Mouse (Mus musculus): ENCODE measurements at regions not wholly inside any gene's neighbourhood (a gene's known extent, or its start where the extent isn't known, plus 50 kb on each side); places are given as distances from the start of the nearest gene placed in this dataset.

GRCm38 (mm10) chr9:115361191-115361590 lies 51.0 kb upstream of the Stt3b start:
- TF ChIP-seq POU5F1 (IDR thresholded peaks at IDR 0.05; ENCODE audit: borderline replicate concordance, low read length): no peak
- no peak for TF ChIP-seq CTCF (conservative IDR thresholded peaks at IDR 0.05; ENCODE audit: low read length)
- TF ChIP-seq NANOG (IDR thresholded peaks at IDR 0.05; ENCODE audit: borderline replicate concordance, low read length): no peak
- no peaks in the 10 kb centered on the region for H3K27me3 ChIP-seq (ENCODE audit: insufficient read depth, low read length)
- H3K4me3 ChIP-seq (replicated peaks; ENCODE audit: low read length): peak overlapping the region; percentile 59
- peaks cover 21% of the 10 kb centered on the region for H3K9me3 ChIP-seq (ENCODE audit: low read length)
- H3K4me1 ChIP-seq (replicated peaks; ENCODE audit: low read depth, low read length): peaks cover 18% of the 10 kb centered on the region
- H3K36me3 ChIP-seq (ENCODE audit: insufficient read depth, low read length): peaks cover 11% of the 10 kb centered on the region

- TF ChIP-seq CTCF (conservative IDR thresholded peaks at IDR 0.05; ENCODE audit: low read length) (no peak), NANOG (IDR thresholded peaks at IDR 0.05; ENCODE audit: borderline replicate concordance, low read length) (no peak), POU5F1 (IDR thresholded peaks at IDR 0.05; ENCODE audit: borderline replicate concordance, low read length) (no peak)
These were observed 51.7 kb upstream of the Stt3b start for GRCm38 (mm10) chr9:115361881-115362280.

GRCm38 (mm10) chr9:115362486-115362885 lies 52.3 kb upstream of the Stt3b start:
- Histone ChIP-seq H3K4me1 (replicated peaks; ENCODE audit: low read depth, low read length) (peaks cover 12% of the 10 kb centered on the region), H3K4me3 (replicated peaks; ENCODE audit: low read length) (no peak overlapping the region; the same call in 1 of the 2 replicates), H3K27me3 (ENCODE audit: insufficient read depth, low read length) (no peaks in the 10 kb centered on the region), H3K9me3 (ENCODE audit: low read length) (peaks cover 21% of the 10 kb centered on the region), H3K36me3 (ENCODE audit: insufficient read depth, low read length) (peaks cover 11% of the 10 kb centered on the region)
- no peak for TF ChIP-seq NANOG (IDR thresholded peaks at IDR 0.05; ENCODE audit: borderline replicate concordance, low read length)
- TF ChIP-seq CTCF (conservative IDR thresholded peaks at IDR 0.05; ENCODE audit: low read length): no peak
- TF ChIP-seq POU5F1 (IDR thresholded peaks at IDR 0.05; ENCODE audit: borderline replicate concordance, low read length): no peak

More at GRCm38 (mm10) chr9:115361881-115362280, 51.7 kb upstream of the Stt3b start:
- Histone ChIP-seq H3K9me3 (ENCODE audit: low read length) (peaks cover 21% of the 10 kb centered on the region), H3K4me1 (replicated peaks; ENCODE audit: low read depth, low read length) (peaks cover 16% of the 10 kb centered on the region), H3K4me3 (replicated peaks; ENCODE audit: low read length) (peak overlapping the region; percentile 59), H3K36me3 (ENCODE audit: insufficient read depth, low read length) (peaks cover 11% of the 10 kb centered on the region), H3K27me3 (ENCODE audit: insufficient read depth, low read length) (no peaks in the 10 kb centered on the region)

- peaks cover 3% of the 10 kb centered on the region for H3K4me1 ChIP-seq (replicated peaks; ENCODE audit: low read depth, low read length)
These were observed 55.0 kb upstream of the Stt3b start for GRCm38 (mm10) chr9:115364919-115365861.

GRCm38 (mm10) chr9:115367808-115368207 lies 57.6 kb upstream of the Stt3b start:
- no peaks in the 10 kb centered on the region for H3K36me3 ChIP-seq (ENCODE audit: insufficient read depth, low read length)
- peaks cover 14% of the 10 kb centered on the region for H3K9me3 ChIP-seq (ENCODE audit: low read length)
- no peaks in the 10 kb centered on the region for H3K27me3 ChIP-seq (ENCODE audit: insufficient read depth, low read length)
- H3K4me1 ChIP-seq (replicated peaks; ENCODE audit: low read depth, low read length): no peaks in the 10 kb centered on the region
- no peak overlapping the region for H3K4me3 ChIP-seq (replicated peaks; ENCODE audit: low read length)
- TF ChIP-seq NANOG (IDR thresholded peaks at IDR 0.05; ENCODE audit: borderline replicate concordance, low read length) (no peak), POU5F1 (IDR thresholded peaks at IDR 0.05; ENCODE audit: borderline replicate concordance, low read length) (no peak), CTCF (conservative IDR thresholded peaks at IDR 0.05; ENCODE audit: low read length) (no peak)

More at GRCm38 (mm10) chr9:115364919-115365861, 55.0 kb upstream of the Stt3b start:
- Histone ChIP-seq H3K36me3 (ENCODE audit: insufficient read depth, low read length) (no peaks in the 10 kb centered on the region), H3K4me3 (replicated peaks; ENCODE audit: low read length) (no peak overlapping the region), H3K9me3 (ENCODE audit: low read length) (peaks cover 16% of the 10 kb centered on the region), H3K27me3 (ENCODE audit: insufficient read depth, low read length) (no peaks in the 10 kb centered on the region)
- TF ChIP-seq POU5F1 (IDR thresholded peaks at IDR 0.05; ENCODE audit: borderline replicate concordance, low read length) (no peak), CTCF (conservative IDR thresholded peaks at IDR 0.05; ENCODE audit: low read length) (peak; percentile 54)

- TF ChIP-seq NANOG (IDR thresholded peaks at IDR 0.05; ENCODE audit: borderline replicate concordance, low read length) (no peak), POU5F1 (IDR thresholded peaks at IDR 0.05; ENCODE audit: borderline replicate concordance, low read length) (no peak), CTCF (conservative IDR thresholded peaks at IDR 0.05; ENCODE audit: low read length) (no peak)
- H3K36me3 ChIP-seq (ENCODE audit: insufficient read depth, low read length): no peaks in the 10 kb centered on the region
- H3K4me3 ChIP-seq (replicated peaks; ENCODE audit: low read length): no peak overlapping the region
- H3K4me1 ChIP-seq (replicated peaks; ENCODE audit: low read depth, low read length): no peaks in the 10 kb centered on the region
- no peaks in the 10 kb centered on the region for H3K27me3 ChIP-seq (ENCODE audit: insufficient read depth, low read length)
- no peaks in the 10 kb centered on the region; the same call in 1 of the 2 replicates for H3K9me3 ChIP-seq (ENCODE audit: low read length)
These were observed 70.1 kb upstream of the Stt3b start for GRCm38 (mm10) chr9:115380276-115380675.

GRCm38 (mm10) chr9:115382824-115383475 lies 72.7 kb upstream of the Stt3b start:
- TF ChIP-seq POU5F1 (IDR thresholded peaks at IDR 0.05; ENCODE audit: borderline replicate concordance, low read length): no peak
- no peak for TF ChIP-seq CTCF (conservative IDR thresholded peaks at IDR 0.05; ENCODE audit: low read length)
- TF ChIP-seq NANOG (IDR thresholded peaks at IDR 0.05; ENCODE audit: borderline replicate concordance, low read length): no peak
- Histone ChIP-seq H3K4me1 (replicated peaks; ENCODE audit: low read depth, low read length) (peaks cover 5% of the 10 kb centered on the region; the same call in 1 of the 2 replicates), H3K36me3 (ENCODE audit: insufficient read depth, low read length) (no peaks in the 10 kb centered on the region), H3K9me3 (ENCODE audit: low read length) (no peaks in the 10 kb centered on the region), H3K27me3 (ENCODE audit: insufficient read depth, low read length) (no peaks in the 10 kb centered on the region), H3K4me3 (replicated peaks; ENCODE audit: low read length) (no peak overlapping the region)

GRCm38 (mm10) chr9:115383935-115384334 lies 73.7 kb upstream of the Stt3b start:
- Histone ChIP-seq H3K4me3 (replicated peaks; ENCODE audit: low read length) (no peak overlapping the region), H3K27me3 (ENCODE audit: insufficient read depth, low read length) (no peaks in the 10 kb centered on the region), H3K4me1 (replicated peaks; ENCODE audit: low read depth, low read length) (peaks cover 6% of the 10 kb centered on the region; the same call in 1 of the 2 replicates), H3K36me3 (ENCODE audit: insufficient read depth, low read length) (no peaks in the 10 kb centered on the region), H3K9me3 (ENCODE audit: low read length) (no peaks in the 10 kb centered on the region)
- TF ChIP-seq CTCF (conservative IDR thresholded peaks at IDR 0.05; ENCODE audit: low read length): no peak
- TF ChIP-seq POU5F1 (IDR thresholded peaks at IDR 0.05; ENCODE audit: borderline replicate concordance, low read length): no peak
- TF ChIP-seq NANOG (IDR thresholded peaks at IDR 0.05; ENCODE audit: borderline replicate concordance, low read length): no peak
